Mouse (Mus musculus) cerebellum, adult (tissue): ENCODE measurements around the gene Gm6408.
"Not testable (repeated sequence)": the region's sequence is repeated elsewhere in the genome, so short reads cannot be mapped to it uniquely, and the experiment has no call there.

Experiments used
- ATAC-seq: cut with Nextera tagmentation; 2 replicates; pipeline ENCODE4 v1.9.2; 2017; ENCODE audit warnings: mild to moderate bottlenecking, moderate library complexity, mixed read lengths; ENCODE audit not compliant: insufficient number of reproducible peaks, low FRiP score, low TSS enrichment

Gene Gm6408

GRCm38 (mm10) chr5:146481665-146482064 lies at the start of gene Gm6408:
TSS of gene Gm6408 (plus strand) at chr5:146481965.
- ATAC-seq, result not testable (repeated sequence)

- ATAC-seq, result no peak
Measured at GRCm38 (mm10) chr5:146432476-146432875, 49.3 kb upstream of the Gm6408 start.

GRCm38 (mm10) chr5:146435316-146435715 lies 46.4 kb upstream of the Gm6408 start:
- ATAC-seq, result no peak

- ATAC-seq, result no peak
Measured at GRCm38 (mm10) chr5:146436796-146437195, 45.0 kb upstream of the Gm6408 start.

- ATAC-seq, result no peak
Measured at GRCm38 (mm10) chr5:146439152-146439781, 42.5 kb upstream of the Gm6408 start.

- no peak for ATAC-seq
Measured at GRCm38 (mm10) chr5:146440273-146440672, 41.5 kb upstream of the Gm6408 start.

GRCm38 (mm10) chr5:146442767-146443166 lies 39.0 kb upstream of the Gm6408 start:
- no peak for ATAC-seq

GRCm38 (mm10) chr5:146446633-146447032 lies 35.1 kb upstream of the Gm6408 start:
- no peak for ATAC-seq

GRCm38 (mm10) chr5:146451592-146452254 lies 30.0 kb upstream of the Gm6408 start:
- no peak for ATAC-seq

- no peak for ATAC-seq
Measured at GRCm38 (mm10) chr5:146453556-146453955, 28.2 kb upstream of the Gm6408 start.

GRCm38 (mm10) chr5:146461612-146462011 lies 20.2 kb upstream of the Gm6408 start:
- ATAC-seq, result no peak

- no peak for ATAC-seq
Measured at GRCm38 (mm10) chr5:146466663-146467062, 15.1 kb upstream of the Gm6408 start.

GRCm38 (mm10) chr5:146468311-146468710 lies 13.5 kb upstream of the Gm6408 start:
- no peak for ATAC-seq

- no peak for ATAC-seq
Measured at GRCm38 (mm10) chr5:146470821-146471220, 10.9 kb upstream of the Gm6408 start.

GRCm38 (mm10) chr5:146471311-146471710 lies 10.5 kb upstream of the Gm6408 start:
- no peak for ATAC-seq

- ATAC-seq, result no peak
Measured at GRCm38 (mm10) chr5:146471821-146472220, 9.9 kb upstream of the Gm6408 start.

GRCm38 (mm10) chr5:146479564-146479963 lies 2.2 kb upstream of the Gm6408 start:
- ATAC-seq, result not testable (repeated sequence)

GRCm38 (mm10) chr5:146488959-146489358 lies 7.2 kb downstream of the Gm6408 start:
- not testable (repeated sequence) for ATAC-seq

GRCm38 (mm10) chr5:146491063-146491462 lies 9.3 kb downstream of the Gm6408 start, which contains the start of gene Gm6370:
TSS of gene Gm6370 (plus strand) at chr5:146491363.
- ATAC-seq, result not testable (repeated sequence)

- not testable (repeated sequence) for ATAC-seq
Measured at GRCm38 (mm10) chr5:146502099-146502498, 20.3 kb downstream of the Gm6408 start, which contains the start of gene 4930449I24Rik. TSS of gene 4930449I24Rik (plus strand) at chr5:146502399.

GRCm38 (mm10) chr5:146513823-146514222 lies 32.1 kb downstream of the Gm6408 start, which contains the start of gene Gm3402:
TSS of gene Gm3402 (plus strand) at chr5:146514123.
- not testable (repeated sequence) for ATAC-seq

GRCm38 (mm10) chr5:146525501-146525900 lies 43.7 kb downstream of the Gm6408 start, which contains the start of gene Gm3404:
TSS of gene Gm3404 (plus strand) at chr5:146525801.
- not testable (repeated sequence) for ATAC-seq
